Mouse (Mus musculus) liver, embryonic 13.5 days (tissue): ENCODE measurements around the gene Prkcb. TPM values are rescaled to one million over a fixed set of nuclear protein-coding genes. Genes with fewer than 3 reads are reported as not detected.

ENCODE experiments used
- ATAC-seq: fragments of 200-750 bp; cut with Nextera tagmentation; 2 replicates; pipeline ENCODE4 v1.8.0; 2017; ENCODE audit warnings: low read depth, mild to moderate bottlenecking, moderate number of reproducible peaks, moderate library complexity
- DNase-seq: peaks from one replicate; pipeline ENCODE4 v3.0.0; 2022
- H3K27ac ChIP-seq: fragments of 300-500 bp; sonication (generic); 2 replicates; pipeline ENCODE4 v1.5.1; 2015; ENCODE audit warnings: moderate library complexity, mild to moderate bottlenecking, inconsistent platforms
- H3K27me3 ChIP-seq: fragments of 300-500 bp; sonication (generic); 2 replicates; pipeline ENCODE4 v1.6.1; 2015; ENCODE audit warnings: mild to moderate bottlenecking, inconsistent platforms
- H3K36me3 ChIP-seq: fragments of 300-500 bp; sonication (generic); 2 replicates; pipeline ENCODE4 v1.6.1; 2015; ENCODE audit warnings: mild to moderate bottlenecking, inconsistent platforms
- H3K4me1 ChIP-seq: fragments of 300-500 bp; sonication (generic); replicated peaks from 2 replicates; pipeline ENCODE4 v1.6.1; 2015; ENCODE audit warnings: inconsistent platforms
- H3K4me2 ChIP-seq: fragments of 300-500 bp; sonication (generic); 2 replicates; pipeline ENCODE4 v1.6.1; 2015; ENCODE audit warnings: inconsistent platforms, mild to moderate bottlenecking, moderate library complexity
- H3K4me3 ChIP-seq: fragments of 300-500 bp; sonication (generic); replicated peaks from 2 replicates; pipeline ENCODE4 v1.5.1; 2015; ENCODE audit warnings: mild to moderate bottlenecking, inconsistent platforms
- H3K9ac ChIP-seq: fragments of 300-500 bp; sonication (generic); 2 replicates; pipeline ENCODE4 v1.6.1; 2015; ENCODE audit warnings: mild to moderate bottlenecking, inconsistent platforms
- H3K9me3 ChIP-seq: fragments of 300-500 bp; sonication (generic); replicated peaks from 2 replicates; pipeline ENCODE4 v1.6.1; 2016; ENCODE audit warnings: inconsistent platforms
- WGBS: fragments of 180-500 bp; shearing (Covaris S2); methylation state at CpG from one replicate; pipeline ENCODE4 v1.1.7; 2015; ENCODE audit not compliant: insufficient replicate concordance; 5-methylcytosine and 5-hydroxymethylcytosine counted together
- polyA plus RNA-seq: library from polyadenylated mRNA; unstranded; fragments of >200 nt; fragmentation: Nextera tagmentation; extraction: Ambion mirVana; gene quantifications from 2 replicates; pipeline ENCODE4 v1.2.1, GENCODE M21; 2015

Prkcb gene
- polyA plus RNA-seq, 1 experiment from 2014 or later: 2.3 TPM

GRCm38 (mm10) chr7:122256722-122257121 lies 31.8 kb upstream of the Prkcb start:
- no peak overlapping the region for H3K4me3 ChIP-seq
- no peaks in the 10 kb centered on the region for H3K36me3 ChIP-seq
- H3K27ac ChIP-seq: no peak overlapping the region
- no peak for DNase-seq
- 43% methylated on average over 7 of the region's 7 CpGs for WGBS
- H3K9me3 ChIP-seq: no peaks in the 10 kb centered on the region
- no peaks in the 10 kb centered on the region for H3K4me1 ChIP-seq
- H3K4me2 ChIP-seq: no peak overlapping the region
- no peak overlapping the region for H3K9ac ChIP-seq
- ATAC-seq: no peak
- H3K27me3 ChIP-seq: no peaks in the 10 kb centered on the region

- Histone ChIP-seq H3K4me2 (no peak overlapping the region), H3K27me3 (no peaks in the 10 kb centered on the region), H3K4me3 (no peak overlapping the region), H3K9ac (no peak overlapping the region), H3K36me3 (no peaks in the 10 kb centered on the region), H3K27ac (no peak overlapping the region), H3K9me3 (no peaks in the 10 kb centered on the region), H3K4me1 (no peaks in the 10 kb centered on the region)
- WGBS: 60% methylated on average over 4 of the region's 4 CpGs
- DNase-seq (no peak), ATAC-seq (no peak)
Measured at GRCm38 (mm10) chr7:122258521-122258920, 30.0 kb upstream of the Prkcb start.

- Histone ChIP-seq H3K4me2 (no peak overlapping the region), H3K27ac (no peak overlapping the region), H3K4me1 (no peaks in the 10 kb centered on the region), H3K4me3 (no peak overlapping the region), H3K36me3 (no peaks in the 10 kb centered on the region), H3K27me3 (no peaks in the 10 kb centered on the region), H3K9ac (no peak overlapping the region), H3K9me3 (no peaks in the 10 kb centered on the region)
- WGBS: 34% methylated on average over 5 of the region's 5 CpGs
- ATAC-seq (no peak), DNase-seq (peak; percentile 13)
Measured at GRCm38 (mm10) chr7:122260055-122260602, 28.4 kb upstream of the Prkcb start.

GRCm38 (mm10) chr7:122268983-122269486 lies 19.5 kb upstream of the Prkcb start:
- Histone ChIP-seq H3K27ac (no peak overlapping the region), H3K9ac (no peak overlapping the region), H3K4me1 (no peaks in the 10 kb centered on the region), H3K36me3 (no peaks in the 10 kb centered on the region), H3K4me3 (no peak overlapping the region), H3K4me2 (no peak overlapping the region), H3K27me3 (no peaks in the 10 kb centered on the region), H3K9me3 (no peaks in the 10 kb centered on the region)
- DNase-seq: no peak
- WGBS: 63% methylated on average over 4 of the region's 4 CpGs
- no peak for ATAC-seq

- no peaks in the 10 kb centered on the region for H3K36me3 ChIP-seq
- no peaks in the 10 kb centered on the region for H3K9me3 ChIP-seq
- no peaks in the 10 kb centered on the region for H3K27me3 ChIP-seq
- H3K27ac ChIP-seq: no peak overlapping the region
- WGBS: 73% methylated on average over 2 of the region's 2 CpGs
- no peaks in the 10 kb centered on the region for H3K4me1 ChIP-seq
- no peak overlapping the region for H3K4me2 ChIP-seq
- DNase-seq: no peak
- H3K9ac ChIP-seq: no peak overlapping the region
- H3K4me3 ChIP-seq: no peak overlapping the region
- no peak for ATAC-seq
Measured at GRCm38 (mm10) chr7:122272334-122272733, 16.2 kb upstream of the Prkcb start.

GRCm38 (mm10) chr7:122279580-122279979 lies 9.0 kb upstream of the Prkcb start:
- DNase-seq (no peak), ATAC-seq (no peak)

GRCm38 (mm10) chr7:122280334-122280733 lies 8.2 kb upstream of the Prkcb start:
- Histone ChIP-seq H3K4me1 (no peaks in the 10 kb centered on the region), H3K36me3 (no peaks in the 10 kb centered on the region), H3K9ac (no peak overlapping the region), H3K27ac (no peak overlapping the region), H3K4me2 (no peak overlapping the region), H3K4me3 (no peak overlapping the region), H3K27me3 (no peaks in the 10 kb centered on the region), H3K9me3 (no peaks in the 10 kb centered on the region)
- ATAC-seq (no peak), DNase-seq (no peak)
- 16% methylated on average over 2 of the region's 2 CpGs for WGBS

More at GRCm38 (mm10) chr7:122279580-122279979, 9.0 kb upstream of the Prkcb start:
- no peak overlapping the region for H3K4me2 ChIP-seq
- no peaks in the 10 kb centered on the region for H3K27me3 ChIP-seq
- no peaks in the 10 kb centered on the region for H3K9me3 ChIP-seq
- 76% methylated on average over 9 of the region's 9 CpGs for WGBS
- no peak overlapping the region for H3K9ac ChIP-seq
- no peaks in the 10 kb centered on the region for H3K36me3 ChIP-seq
- no peak overlapping the region for H3K4me3 ChIP-seq
- no peaks in the 10 kb centered on the region for H3K4me1 ChIP-seq
- no peak overlapping the region for H3K27ac ChIP-seq

- ATAC-seq (no peak), DNase-seq (no peak)
- no peak overlapping the region for H3K4me2 ChIP-seq
- WGBS: 56% methylated on average over 2 of the region's 2 CpGs
- no peak overlapping the region for H3K9ac ChIP-seq
- no peaks in the 10 kb centered on the region for H3K4me1 ChIP-seq
- H3K4me3 ChIP-seq: no peak overlapping the region
- no peaks in the 10 kb centered on the region for H3K9me3 ChIP-seq
- H3K27ac ChIP-seq: no peak overlapping the region
- no peaks in the 10 kb centered on the region for H3K36me3 ChIP-seq
- H3K27me3 ChIP-seq: peaks cover 6% of the 10 kb centered on the region
Measured at GRCm38 (mm10) chr7:122282584-122282983, 6.0 kb upstream of the Prkcb start.

GRCm38 (mm10) chr7:122287217-122287616 lies 1.3 kb upstream of the Prkcb start:
- H3K4me1 ChIP-seq: peaks cover 15% of the 10 kb centered on the region
- ATAC-seq (no peak), DNase-seq (no peak)
- H3K4me2 ChIP-seq: no peak overlapping the region
- H3K27me3 ChIP-seq: peaks cover 50% of the 10 kb centered on the region
- WGBS: 25% methylated on average over 1 of the region's 1 CpGs
- H3K27ac ChIP-seq: no peak overlapping the region
- H3K9me3 ChIP-seq: no peaks in the 10 kb centered on the region
- no peaks in the 10 kb centered on the region for H3K36me3 ChIP-seq
- no peak overlapping the region for H3K9ac ChIP-seq
- no peak overlapping the region for H3K4me3 ChIP-seq

GRCm38 (mm10) chr7:122289243-122290111 lies 926 bp downstream of the Prkcb start:
- Histone ChIP-seq H3K27ac (no peak overlapping the region), H3K4me2 (peak overlapping the region; percentile 72), H3K4me1 (peaks cover 15% of the 10 kb centered on the region), H3K4me3 (peak overlapping the region; percentile 58), H3K27me3 (peaks cover 50% of the 10 kb centered on the region), H3K9ac (peak overlapping the region; percentile 42; the same call in 1 of the 2 replicates), H3K9me3 (no peaks in the 10 kb centered on the region), H3K36me3 (no peaks in the 10 kb centered on the region)
- ATAC-seq: no peak
- under 1% methylated on average over 66 of the region's 66 CpGs for WGBS
- no peak for DNase-seq

GRCm38 (mm10) chr7:122290165-122290564 lies 1.6 kb downstream of the Prkcb start:
- Histone ChIP-seq H3K4me1 (peaks cover 15% of the 10 kb centered on the region), H3K36me3 (no peaks in the 10 kb centered on the region), H3K9ac (no peak overlapping the region), H3K4me3 (peak overlapping the region; percentile 58; the same call in 1 of the 2 replicates), H3K9me3 (no peaks in the 10 kb centered on the region), H3K27me3 (peaks cover 50% of the 10 kb centered on the region), H3K27ac (no peak overlapping the region), H3K4me2 (peak overlapping the region; percentile 72)
- DNase-seq (no peak), ATAC-seq (no peak)
- WGBS: 12% methylated on average over 12 of the region's 12 CpGs
